Mouse (Mus musculus) left cerebral cortex, adult 8-10 months (tissue): ENCODE measurements around the gene Chrm3. TPM values are rescaled to one million over a fixed set of nuclear protein-coding genes. Genes with fewer than 3 reads are reported as not detected.
A peak's percentile ranks its signal among the peaks of the same experiment; 100 is the strongest.

Source experiments
- DNase-seq, 2 experiments: peaks; one replicate each; pipeline ENCODE4 v3.0.0; 2022; ENCODE audit warnings: low spot score in 2 of 2
- total RNA-seq, 4 experiments: library from RNA; stranded (reverse); gene quantifications; 2 replicates each; pipeline ENCODE4 v1.2.4; 2022

The Chrm3 gene
- total RNA-seq, 4 experiments from 2014 or later, result 50.1 to 53.3 (median 52.8) TPM

DNA sequence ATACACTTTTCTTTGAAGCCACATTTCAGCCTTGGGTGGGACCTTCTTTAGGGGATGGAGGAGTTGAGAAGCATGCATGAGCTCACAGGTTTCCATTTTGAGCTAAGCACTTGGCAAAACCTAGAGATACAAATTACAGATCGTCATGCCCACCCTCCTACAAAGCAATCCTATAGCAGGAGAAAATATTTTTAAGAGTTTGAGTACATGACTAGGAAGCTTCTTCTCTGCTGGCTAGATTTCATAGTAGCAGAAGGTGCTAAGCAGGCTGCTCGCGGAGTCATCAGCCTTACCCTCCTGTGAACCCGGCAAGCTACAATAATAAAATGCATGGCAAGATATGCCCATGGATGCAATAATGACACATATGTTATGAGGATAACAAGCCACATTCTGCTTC, 124.4 kb downstream of the Chrm3 start:
- DNase-seq, result peak in 1 of 2 experiments; percentile 35

DNA sequence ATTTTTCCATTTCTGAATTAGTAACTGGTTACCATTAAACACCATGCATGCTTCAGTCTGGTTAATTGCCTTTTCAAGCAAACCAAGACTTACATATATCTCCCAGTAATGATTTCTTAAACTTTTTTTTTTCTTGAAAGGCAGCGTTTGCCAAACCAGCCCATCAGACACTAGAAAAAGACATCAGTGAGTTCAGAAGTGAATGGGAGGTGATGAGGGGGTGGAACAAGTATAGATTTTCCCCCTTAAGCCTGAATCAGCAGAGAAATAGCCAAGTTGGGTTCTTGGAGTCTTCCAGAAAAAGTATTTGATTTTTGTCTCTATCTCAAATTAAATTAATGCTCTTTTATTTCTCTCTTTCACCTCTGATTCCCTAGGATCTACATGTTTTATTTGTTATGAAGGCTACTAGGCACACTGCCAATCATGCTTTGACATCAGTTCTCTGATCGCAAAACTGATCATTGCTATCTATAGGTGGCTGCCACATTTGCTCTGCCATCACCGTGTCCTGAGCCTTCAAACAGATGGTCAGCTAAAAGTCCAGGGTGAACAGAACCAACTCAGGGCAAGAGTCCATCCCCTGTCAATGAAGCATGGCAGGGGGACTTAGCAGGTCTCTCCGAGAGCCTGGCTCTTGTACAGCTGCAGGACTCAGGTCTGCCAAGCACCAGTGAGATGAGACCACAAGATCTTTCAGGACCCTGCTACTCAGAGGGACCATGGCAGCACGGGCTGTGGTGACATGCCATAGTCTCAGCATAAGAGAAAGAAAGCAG, 125.1 kb downstream of the Chrm3 start:
- peak in 1 of 2 experiments; percentile 14 for DNase-seq

DNA sequence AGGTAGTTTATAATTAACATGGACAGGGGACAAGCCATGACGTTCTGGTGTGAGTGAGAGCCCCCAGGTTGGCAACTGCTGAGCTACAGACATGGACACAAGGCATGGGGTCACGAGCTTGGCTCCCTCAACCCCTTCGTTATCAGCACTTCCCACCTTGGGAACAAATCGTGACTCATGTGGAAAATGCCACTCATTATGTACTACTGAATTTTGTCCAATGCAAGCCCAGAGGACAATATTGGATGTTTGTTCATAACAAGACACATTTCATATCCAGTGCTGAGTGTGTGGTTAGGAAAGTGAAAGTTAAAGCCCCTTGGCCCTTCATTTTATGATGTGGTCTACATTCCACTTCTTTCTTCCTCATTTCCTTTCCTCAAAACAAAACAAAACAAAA, 140.2 kb downstream of the Chrm3 start:
- no peak for DNase-seq

DNA sequence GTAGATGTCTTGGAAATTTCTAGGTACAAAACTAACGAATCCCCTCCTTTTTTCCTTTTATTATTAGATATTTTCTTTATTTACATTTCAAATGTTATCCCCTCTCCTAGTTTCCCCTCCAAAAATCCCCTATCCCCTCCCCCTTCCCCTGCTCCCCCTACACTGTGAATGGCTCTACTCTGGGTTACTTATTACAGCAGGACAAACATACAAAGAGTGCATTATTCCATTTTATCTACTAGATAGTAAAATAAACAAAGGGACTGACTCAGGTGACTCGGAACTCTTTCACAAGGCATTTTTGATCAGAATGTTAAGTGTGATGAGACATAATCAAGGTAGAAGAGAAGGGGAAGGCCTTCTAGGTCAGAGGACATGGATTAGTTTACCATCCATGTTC, 148.5 kb downstream of the Chrm3 start:
- no peak for DNase-seq

DNA sequence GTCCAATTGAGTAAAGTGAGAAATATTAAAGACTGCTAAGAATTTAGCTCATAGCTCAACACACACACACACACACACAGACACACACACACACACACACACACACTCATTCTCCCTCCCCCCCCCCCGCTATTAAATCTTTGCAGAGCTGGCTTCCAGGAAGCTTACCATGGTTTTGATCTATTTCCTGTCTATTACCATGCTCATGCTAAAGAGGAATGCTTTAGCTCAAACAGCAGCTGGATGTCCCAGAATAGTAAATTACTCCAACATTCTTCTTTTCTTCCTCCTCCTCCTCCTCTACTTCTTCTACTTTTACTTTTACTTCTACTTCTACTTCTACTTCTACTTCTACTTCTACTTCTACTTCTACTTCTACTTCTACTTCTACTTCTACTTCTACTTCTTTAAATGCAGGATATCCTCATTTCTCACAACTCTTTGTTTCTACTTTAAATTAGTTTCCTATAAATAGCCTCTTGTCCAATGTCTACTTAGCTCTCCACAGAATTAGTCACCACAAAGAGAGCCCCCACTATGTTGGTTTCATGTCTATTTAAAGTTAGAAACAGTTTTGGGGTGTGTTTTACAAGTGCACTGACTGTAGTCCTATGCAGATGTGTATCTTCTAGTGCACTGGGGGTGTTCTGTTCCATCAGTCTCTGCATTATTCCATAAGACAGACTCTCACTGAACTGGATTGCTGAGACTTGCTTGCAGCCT, 150.0 kb downstream of the Chrm3 start:
- DNase-seq, result no peak

DNA sequence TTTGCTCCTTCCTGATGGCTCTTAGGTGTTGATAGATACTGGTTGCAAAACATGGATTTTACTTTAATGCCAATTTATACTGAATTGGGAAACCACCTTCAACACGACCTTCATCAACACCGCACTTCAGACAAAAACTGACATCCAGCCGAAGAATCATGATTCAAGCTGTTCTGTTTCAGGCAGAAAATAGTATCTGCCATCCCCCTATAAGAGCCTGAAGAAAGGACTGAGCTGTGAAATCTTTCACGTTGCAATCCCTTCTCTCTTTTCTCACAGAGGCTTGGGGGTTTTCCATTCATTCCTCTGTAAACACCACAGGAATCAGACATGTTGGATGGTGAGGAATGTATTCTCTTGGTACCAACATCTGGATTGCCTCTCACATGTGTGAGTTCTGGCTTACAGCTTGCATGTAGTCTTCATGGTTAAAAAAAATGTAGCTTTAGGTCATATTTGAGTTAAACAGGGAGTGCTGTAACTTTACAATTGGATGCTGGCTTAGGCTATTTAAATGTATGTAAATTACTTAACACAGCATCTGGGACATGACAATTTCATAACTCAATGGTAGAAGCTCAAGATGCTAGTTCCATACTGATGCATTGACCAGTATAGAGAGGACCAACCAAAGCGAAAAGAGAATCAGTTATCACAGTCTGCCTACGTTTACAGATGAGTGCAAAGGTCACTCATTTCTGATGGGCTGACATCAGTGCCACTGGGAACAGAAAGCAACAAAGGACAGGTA, 161.3 kb downstream of the Chrm3 start:
- DNase-seq, result no peak

DNA sequence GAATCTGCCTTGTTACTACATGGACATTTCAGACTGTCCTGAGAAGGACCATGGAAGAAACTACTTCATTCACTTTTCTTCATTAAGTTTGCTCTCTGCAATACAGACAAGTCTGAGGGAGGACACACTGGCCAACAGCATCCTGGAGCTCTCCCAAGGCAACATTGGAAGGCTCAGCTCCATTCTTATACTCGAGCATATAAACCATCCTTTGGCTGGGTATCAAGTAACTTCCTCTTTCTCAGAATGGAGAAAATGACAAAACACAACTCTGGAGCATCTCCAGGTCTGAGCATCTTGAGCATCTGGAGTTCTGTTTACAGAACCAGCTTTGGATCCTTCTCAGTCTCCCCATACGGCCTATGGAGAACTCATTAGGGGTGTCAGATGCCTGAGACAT, 170.8 kb downstream of the Chrm3 start:
- DNase-seq, result no peak

DNA sequence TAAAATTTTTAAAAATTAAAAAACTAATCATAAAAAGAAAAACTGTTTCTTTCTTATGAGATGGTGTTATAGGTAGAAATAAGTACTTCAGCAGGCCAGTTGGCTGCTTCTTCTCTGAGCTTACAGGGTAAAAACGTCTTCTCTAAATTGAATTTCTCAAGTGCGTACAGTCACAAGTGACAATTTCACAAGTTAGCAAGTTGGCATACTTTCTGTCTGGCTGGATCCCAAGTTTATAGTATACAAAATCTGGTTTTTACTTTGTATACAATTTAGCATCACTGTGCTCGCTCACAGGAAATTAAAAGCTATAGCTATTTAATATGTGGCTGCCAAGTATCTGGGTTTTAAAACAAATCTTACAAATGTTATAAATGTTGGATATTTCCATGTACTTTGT, 172.7 kb downstream of the Chrm3 start:
- no peak for DNase-seq

DNA sequence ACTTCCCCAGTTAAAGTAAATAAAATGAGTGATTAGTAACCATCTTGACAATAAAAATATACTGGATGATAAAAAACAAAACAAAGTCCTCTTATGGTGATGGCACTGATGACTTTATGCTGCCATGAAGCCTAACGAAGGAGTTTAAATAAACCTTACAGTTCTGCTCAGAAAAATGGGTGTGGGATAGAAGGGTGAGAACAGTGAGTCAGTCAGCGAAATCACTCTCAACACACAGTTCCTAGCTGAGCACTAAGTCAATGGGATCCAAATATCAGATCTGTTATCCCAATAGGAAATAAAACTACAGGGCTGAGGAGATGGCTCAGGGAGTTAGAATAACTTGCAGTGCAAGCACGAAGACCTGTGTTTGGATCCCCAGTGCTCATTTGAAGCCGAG, 176.8 kb downstream of the Chrm3 start:
- DNase-seq, result no peak

DNA sequence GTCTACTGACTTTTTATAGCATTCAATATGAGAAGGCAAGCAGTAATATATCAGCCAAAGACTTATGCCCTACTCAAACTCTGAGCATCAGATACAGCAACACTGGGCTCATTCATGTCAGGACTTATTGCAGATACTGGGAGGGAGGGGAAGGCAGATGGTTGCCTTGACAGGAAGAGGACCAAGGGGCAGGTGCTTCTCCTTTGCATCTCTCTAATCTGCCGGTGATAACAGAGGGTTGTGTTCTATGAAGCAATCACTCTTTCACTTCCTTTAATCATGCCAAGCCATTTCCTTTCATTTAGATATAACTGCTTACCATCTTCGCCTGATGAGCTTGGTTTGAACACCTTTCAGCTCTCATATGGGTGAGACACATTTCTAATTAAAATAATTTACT, 177.9 kb downstream of the Chrm3 start:
- no peak for DNase-seq

DNA sequence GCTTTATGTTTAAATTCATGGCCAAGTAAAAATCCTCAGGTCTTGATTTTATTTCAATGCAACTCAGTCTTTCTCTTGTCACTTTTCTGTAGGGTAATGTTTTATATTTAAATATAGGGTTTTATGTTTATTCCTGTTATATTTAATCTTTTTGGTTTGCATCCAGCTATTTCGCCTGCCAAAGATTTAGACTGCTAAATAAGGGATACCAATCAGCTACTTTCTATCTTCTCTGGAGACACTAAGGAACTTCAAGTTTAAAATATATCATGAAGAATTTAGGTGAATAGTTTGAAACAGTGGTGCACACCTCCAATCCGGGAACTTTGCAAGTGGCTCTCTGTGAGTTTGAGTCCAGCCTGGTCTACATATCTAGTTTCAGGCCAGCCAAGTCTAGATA, 190.1 kb downstream of the Chrm3 start:
- no peak for DNase-seq

DNA sequence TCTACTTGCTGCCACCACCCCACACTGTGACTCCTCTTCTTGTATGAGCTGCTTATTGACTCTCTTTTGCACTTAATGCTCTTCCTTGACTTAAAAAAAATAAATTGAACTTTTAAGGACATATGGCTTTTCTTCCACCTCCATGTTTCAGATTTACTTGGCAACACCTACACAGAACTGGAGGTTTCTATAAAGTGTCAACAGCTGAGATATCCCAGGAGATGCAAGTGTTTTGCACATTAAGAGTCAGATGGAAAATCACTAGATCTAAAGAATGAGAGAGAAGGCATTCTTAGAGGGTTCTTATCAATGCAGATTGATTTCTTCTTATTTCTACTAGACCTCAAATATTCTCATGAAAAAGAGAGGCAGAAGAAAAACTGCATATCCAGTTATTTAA, 197.3 kb downstream of the Chrm3 start:
- DNase-seq, result no peak

DNA sequence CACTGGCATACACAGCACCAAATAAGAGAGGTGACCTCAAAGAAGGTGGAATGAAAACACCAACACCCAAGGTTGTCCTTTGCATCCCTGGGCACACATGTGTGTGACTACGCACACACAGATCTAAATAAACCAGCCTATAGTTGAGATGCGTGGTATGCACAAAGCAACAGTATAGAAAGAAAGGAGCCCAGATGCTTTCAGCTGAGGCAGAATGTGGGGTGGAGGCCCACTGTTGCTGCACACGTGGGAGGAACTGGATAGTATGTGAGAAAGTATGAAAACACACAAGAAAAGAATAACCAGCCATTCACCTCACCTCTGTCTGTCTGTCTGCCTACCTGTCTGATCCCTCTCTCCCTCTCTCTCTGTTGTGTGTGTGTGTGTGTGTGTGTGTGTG, 203.2 kb downstream of the Chrm3 start:
- DNase-seq, result peak in 1 of 2 experiments; percentile 28

DNA sequence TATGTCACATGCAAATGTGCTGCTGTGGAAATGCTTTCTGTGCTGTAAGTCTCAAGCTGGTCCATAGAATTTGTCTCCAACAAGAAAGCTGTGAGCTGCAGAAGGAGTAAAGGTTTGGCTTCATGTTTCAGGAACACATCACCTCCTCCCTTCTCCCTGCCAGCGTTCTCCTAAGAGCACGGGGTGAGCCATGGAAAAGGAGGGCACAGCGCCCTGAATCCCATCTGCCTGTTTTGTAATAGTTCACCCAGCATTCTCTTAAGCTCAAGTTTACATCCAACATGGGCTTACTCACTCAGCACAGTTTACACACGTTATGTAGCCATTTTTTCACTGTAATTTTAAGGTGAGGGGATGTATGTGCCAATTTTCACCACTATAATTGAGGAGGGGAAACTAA, 220.1 kb downstream of the Chrm3 start:
- no peak for DNase-seq

DNA sequence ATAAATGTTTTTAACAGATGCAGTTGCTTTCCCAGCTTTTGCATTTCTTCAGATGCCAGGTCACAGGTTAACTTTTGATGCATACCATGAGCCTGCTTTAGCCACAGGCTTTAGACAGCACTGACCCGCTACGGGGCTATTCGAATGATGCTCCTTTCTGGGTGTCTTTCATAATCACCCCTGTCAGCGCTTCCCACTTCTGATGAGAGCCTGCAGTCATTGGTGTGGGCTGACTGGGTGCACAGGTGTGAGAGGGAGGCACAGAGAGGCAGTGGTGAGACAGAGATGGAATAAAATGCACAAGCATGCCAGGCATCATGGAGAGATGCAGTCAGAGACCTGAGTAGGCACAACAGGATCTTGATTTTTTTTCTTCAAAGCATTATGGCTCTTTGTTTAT, 221.8 kb downstream of the Chrm3 start:
- no peak for DNase-seq

DNA sequence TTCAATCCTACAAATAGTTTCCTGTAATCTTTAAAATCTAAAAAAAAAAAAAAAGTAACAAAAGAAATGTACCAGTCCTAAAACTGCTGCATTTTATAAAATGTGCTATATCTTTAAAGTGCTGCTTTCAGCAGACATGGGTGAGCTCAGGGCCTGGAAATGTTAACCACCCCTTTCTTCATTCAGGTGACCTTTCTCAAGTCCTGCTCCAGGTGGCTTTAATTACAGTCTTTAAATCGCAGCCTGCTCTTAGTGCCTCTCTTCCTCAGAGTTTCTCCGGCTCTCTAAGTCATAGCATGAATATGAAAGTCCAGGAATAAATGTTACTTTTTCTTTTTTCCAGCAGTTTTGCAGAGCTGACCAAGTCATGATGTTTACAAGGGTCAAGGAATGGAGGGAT, 229.6 kb downstream of the Chrm3 start:
- DNase-seq, result no peak

DNA sequence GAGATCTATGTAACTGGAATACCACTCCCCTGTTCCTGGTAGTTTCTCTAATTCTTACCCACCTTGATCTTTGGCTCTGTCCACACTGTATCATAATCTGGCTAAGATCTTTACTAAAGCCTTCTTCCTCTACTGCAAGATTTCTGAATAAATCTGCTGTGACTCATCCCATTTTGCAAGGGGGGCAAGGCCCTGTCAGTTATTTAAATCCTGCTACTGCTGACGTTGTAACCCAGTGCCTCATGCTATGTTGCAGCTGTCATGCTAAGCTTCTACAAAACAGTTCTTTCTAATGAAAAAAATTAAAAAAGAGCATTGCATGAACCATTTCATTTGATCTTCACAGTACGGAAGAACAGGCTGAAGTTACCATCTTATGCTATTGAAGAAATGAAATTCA, 248.4 kb downstream of the Chrm3 start:
- no peak for DNase-seq

DNA sequence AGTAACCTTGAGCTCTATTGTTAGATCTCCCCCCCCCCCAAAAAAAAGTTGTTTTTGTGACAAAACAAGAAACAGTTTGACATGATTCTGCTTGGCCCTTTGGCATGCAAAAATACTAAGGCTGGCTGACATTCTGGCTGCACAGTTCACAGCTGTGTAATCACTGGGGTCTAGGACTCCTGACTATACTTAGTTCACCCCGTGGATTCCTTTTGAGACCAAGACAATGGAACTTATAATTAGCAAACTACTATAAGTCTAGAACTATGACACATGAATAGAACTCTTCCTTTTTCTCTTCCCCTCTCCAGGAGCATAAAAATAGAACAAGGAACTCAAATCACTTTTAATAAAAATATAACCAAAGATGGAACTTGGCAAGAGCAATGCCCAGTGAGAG, 251.1 kb downstream of the Chrm3 start:
- no peak for DNase-seq

DNA sequence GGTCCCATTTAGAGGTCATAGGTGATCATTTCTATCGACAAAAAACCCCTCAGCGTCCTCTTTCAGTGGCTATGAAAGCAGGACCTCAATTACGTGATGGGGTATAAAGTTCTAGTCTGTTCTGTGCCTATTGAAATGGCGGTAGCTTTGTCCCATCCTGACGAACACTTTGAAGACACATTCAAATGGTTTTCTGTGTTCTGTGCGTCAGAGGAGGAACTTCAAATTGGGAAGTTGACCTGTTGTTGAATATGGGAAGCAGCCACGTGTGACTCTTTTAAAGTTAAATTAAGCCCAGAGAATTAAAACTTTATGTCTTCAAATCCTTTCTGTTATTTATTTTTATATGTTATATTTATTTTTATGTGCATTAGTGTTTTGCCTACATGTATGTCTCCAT, 253.3 kb downstream of the Chrm3 start:
- no peak for DNase-seq

DNA sequence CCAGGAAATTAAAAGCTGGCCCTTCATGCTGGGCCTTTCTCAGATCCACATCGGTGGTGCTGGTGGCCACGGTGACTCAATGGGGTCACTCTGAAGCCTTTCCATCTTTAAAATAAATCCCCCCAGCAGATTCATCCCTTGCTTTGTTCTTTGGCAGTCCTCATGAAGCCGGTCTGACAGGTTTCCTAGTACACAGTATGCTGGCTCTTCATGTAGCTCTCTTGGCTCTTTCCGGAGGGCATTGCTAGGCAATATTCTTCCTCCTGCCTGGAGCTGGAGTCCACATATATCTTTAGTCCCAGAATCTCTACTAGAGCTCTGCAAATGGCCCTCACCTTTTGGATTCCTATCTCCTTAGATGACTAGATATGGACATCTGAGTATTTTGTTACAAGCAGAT, 269.9 kb downstream of the Chrm3 start:
- DNase-seq, result no peak

DNA sequence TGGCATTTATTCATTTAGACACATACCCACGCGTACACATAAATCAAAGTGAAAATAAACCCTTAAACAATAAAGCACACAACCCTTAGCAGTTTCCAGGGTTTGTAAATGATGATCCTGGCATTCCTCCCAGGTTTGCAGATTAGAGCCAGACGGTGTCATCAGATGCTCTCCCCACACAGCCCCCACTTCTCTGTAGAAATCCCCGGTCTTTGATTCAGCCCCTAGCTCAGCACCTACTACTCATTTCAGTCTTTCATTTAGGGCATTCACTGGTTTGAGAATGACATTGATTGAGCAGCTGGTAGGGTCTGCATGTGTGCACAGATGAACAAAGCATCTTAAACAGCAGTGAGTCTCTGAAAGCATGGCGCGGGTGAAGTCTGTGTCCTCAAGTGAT, 274.3 kb downstream of the Chrm3 start:
- DNase-seq, result no peak

DNA sequence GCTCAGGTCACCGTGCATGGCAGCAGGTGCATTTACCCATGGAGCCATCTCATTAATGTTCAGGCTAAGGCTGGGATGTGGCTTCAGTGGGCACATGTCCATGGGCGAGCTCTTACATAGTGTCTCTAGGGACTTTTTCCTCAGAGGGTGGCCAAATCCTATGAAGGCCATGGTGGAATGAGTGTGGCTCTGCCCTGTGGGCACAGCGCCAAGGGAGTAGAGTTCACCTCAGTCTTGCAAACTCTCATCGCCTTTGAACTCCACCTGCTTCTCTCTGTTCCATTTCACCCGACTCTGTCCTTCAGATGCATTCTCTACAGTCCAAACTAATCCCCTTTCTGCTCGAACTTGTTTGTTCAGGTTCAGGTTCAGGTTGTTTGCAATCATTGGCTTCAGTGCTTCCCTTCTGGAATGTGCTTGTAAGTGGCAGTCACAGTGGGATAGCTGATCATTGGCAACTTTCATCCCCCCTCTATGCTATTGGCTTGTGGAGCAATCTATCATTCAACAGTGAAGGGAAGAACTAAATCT, 278.7 kb downstream of the Chrm3 start:
- no peak for DNase-seq
